Mouse (Mus musculus): ENCODE results near the gene Tmem101.

GRCm38 (mm10) chr11:102188980-102189379 lies 32.8 kb upstream of the Tmem101 start:
- TF ChIP-seq CTCF (IDR thresholded peaks at IDR 0.05; ENCODE audit: low read depth) (no peak), EP300 (IDR thresholded peaks at IDR 0.05; ENCODE audit: low read depth) (no peak)

Data from liver, embryonic 14.5 days (tissue).